Mouse (Mus musculus) heart, embryonic 13.5 days (tissue): ENCODE measurements around the gene Scfd2. TPM values are rescaled to one million over a fixed set of nuclear protein-coding genes. Genes with fewer than 3 reads are reported as not detected.
A peak's percentile ranks its signal among the peaks of the same experiment; 100 is the strongest.

Experiments
- ATAC-seq: fragments of 200-750 bp; cut with Nextera tagmentation; 2 replicates; pipeline ENCODE4 v1.8.0; 2017; ENCODE audit warnings: moderate TSS enrichment; ENCODE audit not compliant: insufficient number of reproducible peaks, low FRiP score, low TSS enrichment; ENCODE audit errors: extremely low read depth
- H3K27ac ChIP-seq: fragments of 300-500 bp; sonication (generic); replicated peaks from 2 replicates; pipeline ENCODE4 v1.5.1; 2015; ENCODE audit warnings: moderate library complexity, mild to moderate bottlenecking, inconsistent platforms
- H3K27me3 ChIP-seq: fragments of 300-500 bp; sonication (generic); replicated peaks from 2 replicates; pipeline ENCODE4 v1.6.1; 2015; ENCODE audit warnings: mild to moderate bottlenecking, inconsistent platforms
- H3K36me3 ChIP-seq: fragments of 300-500 bp; sonication (generic); 2 replicates; pipeline ENCODE4 v1.6.1; 2015; ENCODE audit warnings: mild to moderate bottlenecking, inconsistent platforms
- H3K4me1 ChIP-seq: fragments of 300-500 bp; sonication (generic); 2 replicates; pipeline ENCODE4 v1.6.1; 2015; ENCODE audit warnings: inconsistent platforms
- H3K4me2 ChIP-seq: fragments of 300-500 bp; sonication (generic); 2 replicates; pipeline ENCODE4 v1.6.1; 2015; ENCODE audit warnings: inconsistent platforms, mild to moderate bottlenecking, moderate library complexity
- H3K4me3 ChIP-seq: fragments of 300-500 bp; sonication (generic); 2 replicates; pipeline ENCODE4 v1.5.1; 2015; ENCODE audit warnings: moderate library complexity, mild to moderate bottlenecking, inconsistent platforms
- H3K9ac ChIP-seq: fragments of 300-500 bp; sonication (generic); 2 replicates; pipeline ENCODE4 v1.6.1; 2015; ENCODE audit warnings: inconsistent platforms, mild to moderate bottlenecking, moderate library complexity
- H3K9me3 ChIP-seq: fragments of 300-500 bp; sonication (generic); 2 replicates; pipeline ENCODE4 v1.6.1; 2016; ENCODE audit warnings: inconsistent platforms
- WGBS: fragments of 180-500 bp; shearing (Covaris S2); methylation state at CpG from one replicate; pipeline ENCODE4 v1.1.7; 2015; ENCODE audit warnings: mixed read lengths; 5-methylcytosine and 5-hydroxymethylcytosine counted together
- polyA plus RNA-seq: library from polyadenylated mRNA; unstranded; fragments of >200 nt; fragmentation: Nextera tagmentation; extraction: Ambion mirVana; gene quantifications from 2 replicates; pipeline ENCODE4 v1.2.1, GENCODE M21; 2015

The Scfd2 gene
- polyA plus RNA-seq, 1 experiment from 2014 or later = 12.4 TPM

- Histone ChIP-seq H3K4me3 (no peak overlapping the region), H3K4me2 (no peak overlapping the region), H3K27ac (no peak overlapping the region), H3K9me3 (no peaks in the 10 kb centered on the region), H3K27me3 (no peaks in the 10 kb centered on the region), H3K9ac (no peak overlapping the region), H3K4me1 (peaks cover 15% of the 10 kb centered on the region), H3K36me3 (no peaks in the 10 kb centered on the region)
- 80% methylated on average over 4 of the region's 4 CpGs for WGBS
- no peak for ATAC-seq
These were observed 46.9 kb downstream of the Scfd2 start for GRCm38 (mm10) chr5:74484646-74485045.

DNA sequence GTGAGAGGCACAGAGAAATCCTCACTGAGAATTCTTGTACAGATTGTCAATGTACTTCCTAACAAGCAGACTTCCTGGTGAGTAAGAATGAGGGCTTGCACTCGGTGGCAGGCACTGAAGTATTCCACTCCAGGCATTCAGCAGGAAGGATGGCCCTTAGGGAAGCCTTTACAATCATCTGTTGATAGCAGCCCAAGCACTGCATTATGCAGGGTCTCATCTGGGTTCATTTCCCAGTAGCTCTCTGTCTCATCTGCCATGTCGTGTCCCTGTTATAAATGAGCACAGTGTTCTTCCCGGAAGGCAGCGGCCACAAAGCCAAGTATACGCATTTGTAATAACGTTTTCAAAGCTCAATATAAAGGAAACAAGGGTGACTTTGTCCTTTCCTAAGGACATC lies 48.9 kb downstream of the Scfd2 start:
- H3K9me3 ChIP-seq = no peaks in the 10 kb centered on the region
- ATAC-seq = no peak
- WGBS = 66% methylated on average over 6 of the region's 6 CpGs
- H3K36me3 ChIP-seq = no peaks in the 10 kb centered on the region
- H3K4me3 ChIP-seq = no peak overlapping the region
- H3K27ac ChIP-seq = no peak overlapping the region
- H3K27me3 ChIP-seq = no peaks in the 10 kb centered on the region
- no peak overlapping the region for H3K4me2 ChIP-seq
- peaks cover 27% of the 10 kb centered on the region for H3K4me1 ChIP-seq
- H3K9ac ChIP-seq = no peak overlapping the region

DNA sequence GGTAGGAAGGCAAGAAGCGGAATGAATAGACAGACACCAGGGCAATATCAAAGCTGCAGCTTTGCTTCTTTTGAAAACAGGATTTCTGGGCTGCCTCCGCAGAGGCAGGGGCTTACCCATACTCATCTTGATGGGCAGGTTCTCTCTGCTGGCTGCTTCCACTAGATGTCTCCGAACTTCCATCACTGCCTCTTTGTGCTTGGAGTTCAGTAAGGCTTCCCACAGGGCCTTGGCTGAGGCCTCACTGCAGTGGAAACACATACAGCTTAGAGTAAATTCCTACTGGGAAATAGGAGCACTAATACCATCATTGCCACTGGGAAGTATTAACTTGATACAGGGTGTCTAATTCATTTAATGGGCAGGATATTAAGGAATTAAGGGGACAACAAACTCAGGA lies 49.5 kb downstream of the Scfd2 start:
- H3K4me1 ChIP-seq = peaks cover 32% of the 10 kb centered on the region
- no peaks in the 10 kb centered on the region for H3K27me3 ChIP-seq
- no peak overlapping the region for H3K4me3 ChIP-seq
- 60% methylated on average over 3 of the region's 3 CpGs for WGBS
- no peaks in the 10 kb centered on the region for H3K36me3 ChIP-seq
- no peak overlapping the region for H3K27ac ChIP-seq
- ATAC-seq = no peak
- H3K9me3 ChIP-seq = no peaks in the 10 kb centered on the region
- no peak overlapping the region for H3K4me2 ChIP-seq
- H3K9ac ChIP-seq = no peak overlapping the region

DNA sequence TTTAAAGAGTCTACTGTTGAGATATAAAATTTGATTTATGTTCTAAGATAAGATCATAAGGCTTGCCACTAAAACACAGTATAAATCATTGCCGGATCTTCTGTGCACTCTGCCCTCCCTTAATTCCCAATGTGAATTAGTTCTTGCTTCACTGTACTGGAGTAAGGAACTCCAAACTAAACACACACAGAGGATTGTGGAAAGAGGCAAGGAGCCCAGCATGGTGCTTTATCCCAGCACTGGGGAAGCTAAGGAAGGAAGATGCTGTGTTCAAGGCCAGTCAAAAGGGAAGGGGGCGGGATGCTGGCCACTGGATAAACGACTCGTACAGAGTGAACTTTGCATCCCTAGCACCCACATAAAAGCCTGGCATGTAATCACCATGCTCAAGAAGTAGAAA lies 51.1 kb downstream of the Scfd2 start:
- no peak overlapping the region for H3K4me3 ChIP-seq
- peak overlapping the region; percentile 3; the same call in 1 of the 2 replicates for H3K27ac ChIP-seq
- no peaks in the 10 kb centered on the region for H3K27me3 ChIP-seq
- no peaks in the 10 kb centered on the region for H3K36me3 ChIP-seq
- peaks cover 32% of the 10 kb centered on the region for H3K4me1 ChIP-seq
- no peak overlapping the region for H3K9ac ChIP-seq
- no peak overlapping the region for H3K4me2 ChIP-seq
- 72% methylated on average over 4 of the region's 4 CpGs for WGBS
- no peaks in the 10 kb centered on the region for H3K9me3 ChIP-seq
- ATAC-seq = no peak

GRCm38 (mm10) chr5:74479947-74480346 lies 51.6 kb downstream of the Scfd2 start:
- Histone ChIP-seq H3K27me3 (no peaks in the 10 kb centered on the region), H3K4me1 (peaks cover 32% of the 10 kb centered on the region), H3K36me3 (no peaks in the 10 kb centered on the region), H3K9me3 (no peaks in the 10 kb centered on the region), H3K27ac (peak overlapping the region; percentile 50), H3K4me2 (no peak overlapping the region), H3K4me3 (no peak overlapping the region), H3K9ac (no peak overlapping the region)
- ATAC-seq = no peak
- WGBS = 37% methylated on average over 4 of the region's 4 CpGs

GRCm38 (mm10) chr5:74479157-74479556 lies 52.4 kb downstream of the Scfd2 start:
- no peak overlapping the region for H3K9ac ChIP-seq
- no peak overlapping the region for H3K4me3 ChIP-seq
- ATAC-seq = no peak
- H3K9me3 ChIP-seq = no peaks in the 10 kb centered on the region
- WGBS = 67% methylated on average over 5 of the region's 5 CpGs
- H3K27ac ChIP-seq = peak overlapping the region; percentile 48
- H3K27me3 ChIP-seq = no peaks in the 10 kb centered on the region
- no peak overlapping the region for H3K4me2 ChIP-seq
- peaks cover 32% of the 10 kb centered on the region for H3K4me1 ChIP-seq
- H3K36me3 ChIP-seq = no peaks in the 10 kb centered on the region

DNA sequence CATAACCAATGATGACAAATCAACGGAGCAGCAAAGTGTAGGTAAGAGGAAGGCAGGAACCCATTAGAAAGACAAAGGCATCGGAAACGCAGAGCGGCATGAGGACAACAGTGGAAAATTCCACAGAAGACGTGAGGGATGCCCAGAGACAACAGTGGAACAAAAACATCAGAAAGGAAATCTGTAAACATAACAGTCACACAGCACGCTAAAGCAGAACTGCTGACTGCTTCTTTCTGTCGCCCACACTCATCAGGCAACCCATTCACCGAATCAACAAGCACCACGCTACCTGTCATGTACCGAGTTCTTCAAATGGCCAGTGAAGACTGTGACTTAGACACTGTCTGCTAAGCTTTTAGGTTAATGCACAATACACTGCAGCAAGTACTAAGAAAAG lies 55.0 kb downstream of the Scfd2 start:
- WGBS = 69% methylated on average over 10 of the region's 10 CpGs
- H3K9ac ChIP-seq = no peak overlapping the region
- H3K27me3 ChIP-seq = no peaks in the 10 kb centered on the region
- H3K27ac ChIP-seq = no peak overlapping the region
- no peak overlapping the region for H3K4me2 ChIP-seq
- H3K4me1 ChIP-seq = peaks cover 26% of the 10 kb centered on the region
- H3K36me3 ChIP-seq = no peaks in the 10 kb centered on the region
- H3K4me3 ChIP-seq = no peak overlapping the region
- ATAC-seq = no peak
- H3K9me3 ChIP-seq = no peaks in the 10 kb centered on the region

DNA sequence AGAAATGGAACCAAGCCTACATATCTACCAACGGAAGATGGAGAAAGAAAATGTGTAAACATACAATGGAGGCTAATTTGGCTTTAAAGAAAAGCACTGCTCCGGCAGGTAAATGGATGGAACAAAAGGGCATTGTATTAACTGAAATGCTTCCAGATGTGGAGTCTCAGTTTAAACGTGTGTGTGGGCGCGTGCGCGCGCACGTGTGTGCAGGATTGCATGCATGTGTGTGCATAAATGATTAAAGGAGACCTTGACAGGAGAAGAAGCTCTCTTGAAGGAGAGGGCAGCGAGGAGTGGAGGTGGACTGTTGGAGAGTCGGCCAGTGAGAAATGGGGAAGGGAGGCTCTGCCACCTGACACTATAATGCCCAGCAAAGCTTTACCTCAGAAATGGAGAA lies 58.4 kb downstream of the Scfd2 start:
- WGBS = 91% methylated on average over 11 of the region's 11 CpGs

GRCm38 (mm10) chr5:74470819-74471218 lies 60.7 kb downstream of the Scfd2 start:
- no peaks in the 10 kb centered on the region for H3K36me3 ChIP-seq
- no peaks in the 10 kb centered on the region for H3K9me3 ChIP-seq
- H3K27ac ChIP-seq = no peak overlapping the region
- no peak overlapping the region for H3K9ac ChIP-seq
- H3K27me3 ChIP-seq = no peaks in the 10 kb centered on the region
- H3K4me1 ChIP-seq = no peaks in the 10 kb centered on the region
- no peak overlapping the region for H3K4me2 ChIP-seq
- WGBS = 79% methylated on average over 3 of the region's 3 CpGs
- no peak for ATAC-seq
- no peak overlapping the region for H3K4me3 ChIP-seq

More for the DNA sequence above, 58.4 kb downstream of the Scfd2 start:
- no peak overlapping the region for H3K4me3 ChIP-seq
- H3K27me3 ChIP-seq = no peaks in the 10 kb centered on the region
- ATAC-seq = no peak
- no peaks in the 10 kb centered on the region for H3K36me3 ChIP-seq
- H3K27ac ChIP-seq = no peak overlapping the region
- no peak overlapping the region for H3K9ac ChIP-seq
- no peak overlapping the region for H3K4me2 ChIP-seq
- peaks cover 11% of the 10 kb centered on the region for H3K4me1 ChIP-seq
- no peaks in the 10 kb centered on the region for H3K9me3 ChIP-seq

DNA sequence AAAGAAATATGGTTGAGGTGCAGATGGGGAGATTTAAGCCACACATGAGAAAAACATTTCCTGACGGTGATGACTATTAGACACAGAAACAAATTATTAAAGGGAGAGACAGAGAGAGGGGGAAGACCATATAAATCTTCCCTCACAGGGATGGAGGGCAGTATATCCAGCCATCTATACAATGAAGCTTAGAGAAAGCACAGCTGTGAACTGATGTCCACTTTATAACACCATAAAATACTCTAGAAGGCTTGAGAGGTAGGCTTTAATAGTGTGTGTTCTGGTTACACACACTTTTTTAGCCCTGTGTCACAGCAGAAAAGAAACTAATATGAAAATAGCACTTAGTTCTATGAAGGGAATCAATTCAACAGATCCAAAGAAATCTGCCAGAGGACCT lies 61.9 kb downstream of the Scfd2 start:
- no peak overlapping the region for H3K4me3 ChIP-seq
- H3K36me3 ChIP-seq = no peaks in the 10 kb centered on the region
- H3K4me2 ChIP-seq = no peak overlapping the region
- WGBS = 92% methylated on average over 1 of the region's 1 CpGs
- no peak for ATAC-seq
- no peaks in the 10 kb centered on the region for H3K9me3 ChIP-seq
- no peaks in the 10 kb centered on the region for H3K4me1 ChIP-seq
- no peaks in the 10 kb centered on the region for H3K27me3 ChIP-seq
- H3K27ac ChIP-seq = no peak overlapping the region
- no peak overlapping the region for H3K9ac ChIP-seq

- Histone ChIP-seq H3K36me3 (no peaks in the 10 kb centered on the region), H3K27me3 (no peaks in the 10 kb centered on the region), H3K9ac (no peak overlapping the region), H3K9me3 (no peaks in the 10 kb centered on the region), H3K4me2 (no peak overlapping the region), H3K4me3 (no peak overlapping the region), H3K27ac (no peak overlapping the region), H3K4me1 (no peaks in the 10 kb centered on the region)
- ATAC-seq = no peak
- WGBS = 74% methylated on average over 3 of the region's 3 CpGs
These were observed 63.8 kb downstream of the Scfd2 start for GRCm38 (mm10) chr5:74467753-74468152.

DNA sequence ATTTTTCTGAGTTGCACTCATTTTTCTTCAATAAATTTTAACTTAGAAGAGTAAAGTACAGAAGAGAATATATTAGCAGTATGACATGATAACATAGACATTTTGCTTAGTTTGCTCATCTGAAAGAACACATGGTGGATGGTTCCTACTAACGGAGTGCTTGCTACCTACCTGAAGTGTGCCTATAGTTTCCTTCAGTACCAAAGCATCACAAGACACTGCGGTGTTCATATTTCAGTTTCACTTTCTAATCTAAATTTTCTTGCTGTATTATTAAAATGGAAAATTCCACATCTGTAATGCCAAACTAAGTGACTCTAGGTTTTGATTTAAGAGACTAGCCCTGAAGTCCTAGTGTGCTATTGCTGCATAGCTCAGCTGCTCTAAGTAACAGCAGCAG lies 74.8 kb downstream of the Scfd2 start:
- no peak overlapping the region for H3K27ac ChIP-seq
- no peaks in the 10 kb centered on the region for H3K4me1 ChIP-seq
- H3K36me3 ChIP-seq = no peaks in the 10 kb centered on the region
- no peak overlapping the region for H3K4me3 ChIP-seq
- WGBS = 78% methylated on average over 2 of the region's 2 CpGs
- no peaks in the 10 kb centered on the region for H3K27me3 ChIP-seq
- H3K4me2 ChIP-seq = no peak overlapping the region
- no peak overlapping the region for H3K9ac ChIP-seq
- H3K9me3 ChIP-seq = no peaks in the 10 kb centered on the region
- ATAC-seq = no peak
